Comparison of ENCODE assay signal across 8 mouse cellular contexts in genomic region chr7:144238409-144238808, GRCm38 (mm10).
DNase-seq lines count a peak whose midpoint lies in the region; ATAC-seq lines count a peak whose summit lies in the region.

No protein-coding gene starts in this region.

- peak; percentile 24; the same call in 1 of the 2 replicates for ATAC-seq in forebrain, embryonic 15.5 days (replicated peaks)
- no peak for ATAC-seq in erythroid progenitor cell, adult 5-6 weeks (replicated peaks; ENCODE audit: low FRiP score, poor library complexity, severe bottlenecking)

- peak overlapping the region; percentile 53 for H3K4me2 ChIP-seq in forebrain, embryonic 15.5 days (replicated peaks)

- intact Hi-C loops in left cerebral cortex, postnatal 36 days (cut with DNase I): loop anchor here (5.0 kb wide), 1 partner anchor 179 kb away; no protein-coding TSS in a partner anchor

- H3K4me3 ChIP-seq in forebrain, embryonic 15.5 days: peak overlapping the region; percentile 40

- H3K27me3 ChIP-seq in forebrain, embryonic 15.5 days: no peaks in the 10 kb centered on the region

- WGBS in forebrain, embryonic 15.5 days: 12% methylated on average over 12 of the region's 12 CpGs

- H3K4me1 ChIP-seq in forebrain, embryonic 15.5 days: peaks cover 53% of the 10 kb centered on the region

- no peaks in the 10 kb centered on the region for H3K9me3 ChIP-seq in forebrain, embryonic 15.5 days

- peak; percentile 83 to 87 for DNase-seq in right cerebral cortex, postnatal 10 days (ENCODE audit: low spot score in 2 of 2)
- no peak for DNase-seq in right cerebral cortex, postnatal 25 days
- peak; percentile 48 to 57 for DNase-seq in left cerebral cortex, postnatal 36 days (ENCODE audit: low spot score in 2 of 2)
- no peak for DNase-seq in thymus, postnatal 10 days (ENCODE audit: low spot score in 2 of 2)
- no peak for DNase-seq in thymus, adult 18-20 months
- DNase-seq in heart, adult 18-20 months: no peak

- no peaks in the 10 kb centered on the region for H3K36me3 ChIP-seq in forebrain, embryonic 15.5 days

- H3K27ac ChIP-seq in forebrain, embryonic 15.5 days (replicated peaks): peak overlapping the region; percentile 80

- H3K9ac ChIP-seq in forebrain, embryonic 15.5 days (replicated peaks): peak overlapping the region; percentile 56; the same call in 1 of the 2 replicates

Comparison
In these comparisons a context has a peak if more than half of its experiments do, and no peak if none do; other contexts are left out.
1. DNase-seq: peak in right cerebral cortex, postnatal 10 days (2 of 2) and left cerebral cortex, postnatal 36 days (2 of 2); none in right cerebral cortex, postnatal 25 days (single experiment), thymus, postnatal 10 days (0 of 2), thymus, adult 18-20 months (0 of 2) and heart, adult 18-20 months (0 of 2).